Mouse (Mus musculus): ENCODE measurements around the gene Macrod2.
A peak's percentile ranks its signal among the peaks of the same experiment; 100 is the strongest.

The Macrod2 gene

GRCm38 (mm10) chr2:142401359-142401758 lies 2006.2 kb downstream of the Macrod2 start:
- DNase-seq = peak in 1 of 2 experiments; percentile 12

- DNase-seq = no peak
These were observed 2008.3 kb downstream of the Macrod2 start for GRCm38 (mm10) chr2:142403394-142403793.

- DNase-seq = no peak
These were observed 2009.2 kb downstream of the Macrod2 start for GRCm38 (mm10) chr2:142404321-142404720.

- DNase-seq = no peak
These were observed 2012.2 kb downstream of the Macrod2 start for GRCm38 (mm10) chr2:142407341-142407740.

DNA sequence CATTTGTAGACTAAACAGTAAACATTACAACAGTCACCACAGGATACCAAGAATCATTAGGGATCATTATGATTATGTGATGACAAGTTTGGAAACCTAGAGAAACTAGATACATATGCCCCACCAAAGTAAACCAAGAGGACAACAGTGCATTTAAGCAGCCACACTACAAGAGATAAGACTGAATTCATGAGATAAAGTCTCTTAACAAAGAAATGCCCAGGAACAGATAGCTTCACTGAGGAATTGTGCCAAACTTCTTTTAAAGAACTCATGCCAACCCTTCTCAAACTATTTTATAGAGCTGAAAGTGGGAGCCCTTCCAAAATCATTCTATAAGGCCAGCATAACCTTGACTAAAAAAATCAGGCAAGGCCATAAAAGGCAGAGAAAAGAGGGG lies 2015.0 kb downstream of the Macrod2 start:
- DNase-seq = no peak

DNA sequence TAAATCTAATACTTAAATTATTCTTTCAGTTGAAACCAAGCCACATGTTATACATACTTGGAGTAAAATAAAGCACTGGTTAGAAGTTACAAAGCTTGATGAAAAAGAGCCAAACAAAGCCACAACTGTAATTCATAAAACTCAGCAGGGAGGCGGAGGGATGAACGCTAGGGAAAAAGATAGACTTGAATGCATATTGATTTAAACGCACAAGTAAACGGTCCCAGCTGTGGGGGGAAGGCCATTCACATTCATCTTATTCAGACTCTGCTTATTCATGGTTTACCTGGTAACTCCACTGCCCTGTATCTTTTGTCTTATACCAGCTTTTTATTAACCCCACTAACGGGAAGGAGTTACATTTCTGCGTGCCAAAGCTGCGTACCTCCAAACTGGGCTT lies 2038.0 kb downstream of the Macrod2 start:
- DNase-seq = no peak

- DNase-seq = no peak
These were observed 2039.6 kb downstream of the Macrod2 start for GRCm38 (mm10) chr2:142434731-142435130.

- DNase-seq = peak; percentile 86 to 89
These were observed 2042.7 kb downstream of the Macrod2 start for GRCm38 (mm10) chr2:142437606-142438461.
